In genomic region chr15:67434284-67434683, GRCm38 (mm10) we compare ENCODE assay signal across 9 mouse cellular contexts.
A peak's percentile ranks its signal among the peaks of the same experiment; 100 is the strongest.
DNase-seq lines count a peak whose midpoint lies in the region; ATAC-seq and TF ChIP-seq lines count a peak whose summit lies in the region.
"Had no signal": no experiment of that assay in that cellular context is flagged by ENCODE, and none has a peak within 500 bp of the region (broad histone marks: within the 10 kb centered on the region; RNA-seq: fewer than 3 reads in every experiment).

No protein-coding gene starts in this region.

- H3K27me3 ChIP-seq in testis, adult 2 months (ENCODE audit: control insufficient read depth, insufficient read depth, low read length): no peaks in the 10 kb centered on the region
- H3K27me3 ChIP-seq in cerebellum, adult 2 months (ENCODE audit: control insufficient read depth, insufficient read depth, low read length): no peaks in the 10 kb centered on the region
- H3K27me3 ChIP-seq in stomach, postnatal 0 days (ENCODE audit: control insufficient read depth, insufficient read depth, low read length): no peaks in the 10 kb centered on the region
- H3K27me3 ChIP-seq: embryonic facial prominence, embryonic 15.5 days had no signal

- intact Hi-C loops in left cerebral cortex, postnatal 25 days (cut with DNase I): loop anchor here (1.0 to 10.0 kb wide), 3 partner anchors 260 to 801 kb away; no protein-coding TSS in a partner anchor

- TF ChIP-seq POLR2A in testis, adult 2 months (IDR thresholded peaks at IDR 0.05; ENCODE audit: control insufficient read depth, low read depth, low read length): no peak
- TF ChIP-seq POLR2A in cerebellum, adult 2 months (IDR thresholded peaks at IDR 0.05; ENCODE audit: borderline replicate concordance, insufficient read depth, low read length): no peak

- ATAC-seq in stomach, postnatal 0 days (ENCODE audit: low FRiP score, low TSS enrichment): peak; percentile 76

- no peak overlapping the region for H3K9ac ChIP-seq in stomach, postnatal 0 days (ENCODE audit: low read length)
- H3K9ac ChIP-seq: embryonic facial prominence, embryonic 15.5 days had no signal

- H3K9me3 ChIP-seq in stomach, postnatal 0 days (ENCODE audit: control insufficient read depth, low read length): no peaks in the 10 kb centered on the region
- H3K9me3 ChIP-seq: embryonic facial prominence, embryonic 15.5 days had no signal

- no peak overlapping the region for H3K27ac ChIP-seq in testis, adult 2 months (ENCODE audit: control insufficient read depth, insufficient read depth, low read depth, low read length)
- no peak overlapping the region for H3K27ac ChIP-seq in cerebellum, adult 2 months (ENCODE audit: insufficient read depth, low read length)
- no peak overlapping the region for H3K27ac ChIP-seq in stomach, postnatal 0 days (replicated peaks)
- H3K27ac ChIP-seq: embryonic facial prominence, embryonic 15.5 days had no signal

- H3K36me3 ChIP-seq in testis, adult 2 months (ENCODE audit: control insufficient read depth, insufficient read depth, low read length): no peaks in the 10 kb centered on the region
- H3K36me3 ChIP-seq in stomach, postnatal 0 days (ENCODE audit: control insufficient read depth, insufficient read depth, low read length): no peaks in the 10 kb centered on the region
- H3K36me3 ChIP-seq: embryonic facial prominence, embryonic 15.5 days had no signal

- TF ChIP-seq CTCF in testis, adult 2 months (IDR thresholded peaks at IDR 0.05; ENCODE audit: control insufficient read depth, insufficient read depth, insufficient replicate concordance, low read depth, low read length): peak; percentile 93; the same call in 1 of the 2 replicates
- peak; percentile 88 for TF ChIP-seq CTCF in cerebellum, adult 2 months (IDR thresholded peaks at IDR 0.05; ENCODE audit: borderline replicate concordance, insufficient read depth, low read depth, low read length)
- peak; percentile 99 for TF ChIP-seq CTCF in stomach, postnatal 0 days (IDR thresholded peaks at IDR 0.05; ENCODE audit: low read depth)

- no peak for DNase-seq in testis, postnatal 14 days (ENCODE audit: low spot score)
- DNase-seq in cerebellum, adult 2 months: peak; percentile 20 to 21
- DNase-seq in frontal cortex, postnatal 36 days (ENCODE audit: low spot score in 2 of 2): peak; percentile 22 to 45
- DNase-seq in induced T-regulatory cell, adult 2 months (ENCODE audit: low read depth): peak; percentile 86
- peak; percentile 18 to 54 for DNase-seq in left cerebral cortex, postnatal 25 days (ENCODE audit: low spot score in 2 of 2)
- peak; percentile 84 for DNase-seq in naive thymus-derived CD4-positive, alpha-beta T cell, adult 2 months (ENCODE audit: low read depth)
- peak; percentile 57 for DNase-seq in stomach, postnatal 0 days (ENCODE audit: low spot score)

- no peaks in the 10 kb centered on the region for H3K4me1 ChIP-seq in testis, adult 2 months (ENCODE audit: control insufficient read depth, insufficient read depth, low read length)
- H3K4me1 ChIP-seq in cerebellum, adult 2 months (ENCODE audit: control insufficient read depth, insufficient read depth, low read length): no peaks in the 10 kb centered on the region
- no peaks in the 10 kb centered on the region for H3K4me1 ChIP-seq in stomach, postnatal 0 days (replicated peaks; ENCODE audit: control insufficient read depth, insufficient read depth)
- H3K4me1 ChIP-seq: embryonic facial prominence, embryonic 15.5 days had no signal

- WGBS in cerebellum, adult 2 months: 25% methylated on average over 2 of the region's 2 CpGs
- WGBS in stomach, postnatal 0 days: 26% methylated on average over 2 of the region's 2 CpGs

- H3K4me2 ChIP-seq in stomach, postnatal 0 days (replicated peaks; ENCODE audit: low read depth): no peak overlapping the region
- H3K4me2 ChIP-seq: embryonic facial prominence, embryonic 15.5 days had no signal

- TF ChIP-seq EP300 in stomach, postnatal 0 days (optimal IDR thresholded peaks at IDR 0.05): no peak

- H3K4me3 ChIP-seq in testis, adult 2 months (ENCODE audit: control insufficient read depth, low read depth, low read length): no peak overlapping the region
- no peak overlapping the region for H3K4me3 ChIP-seq in cerebellum, adult 2 months (replicated peaks; ENCODE audit: insufficient read depth, low read depth, low read length)
- no peak overlapping the region for H3K4me3 ChIP-seq in stomach, postnatal 0 days (ENCODE audit: low read depth, low read length)
- H3K4me3 ChIP-seq: embryonic facial prominence, embryonic 15.5 days had no signal
